Mouse (Mus musculus): ENCODE data around the gene Khdc1c. TPM values are rescaled to one million over a fixed set of nuclear protein-coding genes. Genes with fewer than 3 reads are reported as not detected.

Khdc1c gene
- not detected in 4 replicates for total RNA-seq (2023; ENCODE audit: inconsistent age)

GRCm38 (mm10) chr1:21368031-21368430 lies at the start of gene Khdc1c:
TSS of gene Khdc1c (plus strand) at chr1:21368331.

GRCm38 (mm10) chr1:21349341-21349740 lies 18.8 kb upstream of the Khdc1c start, which contains the start of gene Khdc1a:
TSS of gene Khdc1a (plus strand) at chr1:21349641.

DNA sequence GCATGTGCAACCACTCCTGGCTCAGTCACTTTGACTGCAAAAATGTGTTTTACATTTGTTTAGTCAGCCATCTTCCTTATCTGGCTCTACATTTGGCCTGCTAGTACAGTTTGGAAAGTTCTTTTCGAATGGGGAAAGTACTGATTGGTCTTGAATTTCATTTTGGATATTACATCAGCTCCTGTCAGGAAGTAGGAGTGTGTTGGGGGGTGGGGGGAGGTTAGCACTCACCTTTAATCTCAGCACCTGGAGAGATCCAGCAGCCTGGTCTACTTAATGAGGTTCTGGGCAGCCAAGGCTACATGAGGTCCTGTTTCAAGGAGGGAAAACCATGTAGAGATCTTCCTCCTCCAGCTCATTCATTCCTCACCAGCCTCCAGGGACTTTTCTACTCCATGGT lies 15.1 kb downstream of the Khdc1c start, which contains the start of gene Khdc1b:
Gene Khdc1b (plus strand): TSS at position 301 of the 400 bp plus-strand sequence.

Other genes with a start within 250 kb of the Khdc1c start
- 0.45 to 1.2 TPM (median 0.88 TPM) in 4 replicates for gene Tmem14a, start 149.8 kb upstream of the Khdc1c start, total RNA-seq (2023; ENCODE audit: inconsistent age)
- not detected in 4 replicates for gene Gsta3, start 127.7 kb upstream of the Khdc1c start, total RNA-seq (2023; ENCODE audit: inconsistent age)
- not detected in 4 replicates for gene Khdc1a, start 18.7 kb upstream of the Khdc1c start, total RNA-seq (2023; ENCODE audit: inconsistent age)
- not detected in 4 replicates for gene Khdc1b, start 15.2 kb downstream of the Khdc1c start, total RNA-seq (2023; ENCODE audit: inconsistent age)

Data from B cell, adult (primary cell).